Mouse (Mus musculus) liver, embryonic 12.5 days (tissue): ENCODE data around the gene Grhl1. TPM values are rescaled to one million over a fixed set of nuclear protein-coding genes. Genes with fewer than 3 reads are reported as not detected.
A peak's percentile ranks its signal among the peaks of the same experiment; 100 is the strongest.

ENCODE experiments used
- ATAC-seq: fragments of 200-750 bp; cut with Nextera tagmentation; 2 replicates; pipeline ENCODE4 v1.8.0; 2017; ENCODE audit warnings: moderate number of reproducible peaks, mild to moderate bottlenecking, moderate library complexity
- H3K27ac ChIP-seq: fragments of 300-500 bp; sonication (generic); 2 replicates; pipeline ENCODE4 v1.5.1; 2016; ENCODE audit warnings: mild to moderate bottlenecking
- H3K27me3 ChIP-seq: fragments of 300-500 bp; sonication (generic); replicated peaks from 2 replicates; pipeline ENCODE4 v1.6.1; 2016; ENCODE audit warnings: mild to moderate bottlenecking, moderate library complexity
- H3K36me3 ChIP-seq: fragments of 300-500 bp; sonication (generic); 2 replicates; pipeline ENCODE4 v1.6.1; 2016; ENCODE audit warnings: mild to moderate bottlenecking, moderate library complexity
- H3K4me1 ChIP-seq: fragments of 300-500 bp; sonication (generic); 2 replicates; pipeline ENCODE4 v1.6.1; 2016
- H3K4me2 ChIP-seq: fragments of 300-500 bp; sonication (generic); 2 replicates; pipeline ENCODE4 v1.6.1; 2016; ENCODE audit warnings: mild to moderate bottlenecking, moderate library complexity
- H3K4me3 ChIP-seq: fragments of 300-500 bp; sonication (generic); 2 replicates; pipeline ENCODE4 v1.5.1; 2016; ENCODE audit warnings: mild to moderate bottlenecking, moderate library complexity
- H3K9ac ChIP-seq: fragments of 300-500 bp; sonication (generic); 2 replicates; pipeline ENCODE4 v1.6.1; 2016; ENCODE audit warnings: mild to moderate bottlenecking, moderate library complexity
- H3K9me3 ChIP-seq: fragments of 300-500 bp; sonication (generic); replicated peaks from 2 replicates; pipeline ENCODE4 v1.6.1; 2016; ENCODE audit warnings: mild to moderate bottlenecking, moderate library complexity
- WGBS: fragments of 180-500 bp; shearing (Covaris S2); methylation state at CpG from one replicate; pipeline ENCODE4 v1.1.7; 2016; ENCODE audit not compliant: insufficient replicate concordance; 5-methylcytosine and 5-hydroxymethylcytosine counted together
- polyA plus RNA-seq: library from polyadenylated mRNA; unstranded; fragments of >200 nt; fragmentation: Nextera tagmentation; extraction: Ambion mirVana; gene quantifications from 2 replicates; pipeline ENCODE4 v1.2.1, GENCODE M21; 2016

The Grhl1 gene
- polyA plus RNA-seq, 1 experiment from 2014 or later, result 0.72 TPM

GRCm38 (mm10) chr12:24565311-24565710, 6.8 kb upstream of the Grhl1 start:
- H3K27ac ChIP-seq, result no peak overlapping the region
- H3K4me3 ChIP-seq, result no peak overlapping the region
- peaks cover 13% of the 10 kb centered on the region for H3K27me3 ChIP-seq
- H3K36me3 ChIP-seq, result no peaks in the 10 kb centered on the region
- H3K9me3 ChIP-seq, result no peaks in the 10 kb centered on the region
- ATAC-seq, result no peak
- 62% methylated on average over 6 of the region's 6 CpGs for WGBS
- no peak overlapping the region for H3K9ac ChIP-seq
- H3K4me1 ChIP-seq, result peaks cover 11% of the 10 kb centered on the region; the same call in 1 of the 2 replicates
- no peak overlapping the region for H3K4me2 ChIP-seq

- Histone ChIP-seq H3K4me2 (no peak overlapping the region), H3K27me3 (peaks cover 32% of the 10 kb centered on the region), H3K4me1 (peaks cover 22% of the 10 kb centered on the region; the same call in 1 of the 2 replicates), H3K4me3 (no peak overlapping the region), H3K9me3 (no peaks in the 10 kb centered on the region), H3K27ac (no peak overlapping the region), H3K9ac (no peak overlapping the region), H3K36me3 (no peaks in the 10 kb centered on the region)
- ATAC-seq, result no peak
- WGBS, result 64% methylated on average over 3 of the region's 3 CpGs
Observed at GRCm38 (mm10) chr12:24567606-24568005, 4.5 kb upstream of the Grhl1 start.

- Histone ChIP-seq H3K9ac (peak overlapping the region; percentile 81), H3K4me1 (peaks cover 22% of the 10 kb centered on the region; the same call in 1 of the 2 replicates), H3K27me3 (peaks cover 55% of the 10 kb centered on the region), H3K9me3 (no peaks in the 10 kb centered on the region), H3K27ac (no peak overlapping the region), H3K36me3 (no peaks in the 10 kb centered on the region), H3K4me3 (peak overlapping the region; percentile 68), H3K4me2 (peak overlapping the region; percentile 97)
- peak; percentile 44 for ATAC-seq
- 5% methylated on average over 45 of the region's 48 CpGs for WGBS
Observed at GRCm38 (mm10) chr12:24572421-24573274, 565 bp downstream of the Grhl1 start.

GRCm38 (mm10) chr12:24573275-24573580, 1.1 kb downstream of the Grhl1 start:
- WGBS, result 60% methylated on average over 3 of the region's 3 CpGs
- no peaks in the 10 kb centered on the region for H3K9me3 ChIP-seq
- H3K4me3 ChIP-seq, result peak overlapping the region; percentile 68; the same call in 1 of the 2 replicates
- peaks cover 22% of the 10 kb centered on the region; the same call in 1 of the 2 replicates for H3K4me1 ChIP-seq
- peak overlapping the region; percentile 97 for H3K4me2 ChIP-seq
- no peak overlapping the region for H3K9ac ChIP-seq
- no peak overlapping the region for H3K27ac ChIP-seq
- no peak for ATAC-seq
- peaks cover 55% of the 10 kb centered on the region for H3K27me3 ChIP-seq
- H3K36me3 ChIP-seq, result no peaks in the 10 kb centered on the region

- no peak overlapping the region for H3K9ac ChIP-seq
- H3K27ac ChIP-seq, result no peak overlapping the region
- peaks cover 51% of the 10 kb centered on the region for H3K27me3 ChIP-seq
- WGBS, result 28% methylated on average over 7 of the region's 7 CpGs
- H3K4me3 ChIP-seq, result no peak overlapping the region
- H3K36me3 ChIP-seq, result no peaks in the 10 kb centered on the region
- H3K4me2 ChIP-seq, result no peak overlapping the region
- H3K9me3 ChIP-seq, result no peaks in the 10 kb centered on the region
- ATAC-seq, result no peak
- H3K4me1 ChIP-seq, result peaks cover 22% of the 10 kb centered on the region; the same call in 1 of the 2 replicates
Observed at GRCm38 (mm10) chr12:24574870-24575269, 2.8 kb downstream of the Grhl1 start.

- Histone ChIP-seq H3K36me3 (no peaks in the 10 kb centered on the region), H3K4me3 (no peak overlapping the region), H3K9me3 (no peaks in the 10 kb centered on the region), H3K27me3 (peaks cover 3% of the 10 kb centered on the region; the same call in 1 of the 2 replicates), H3K9ac (peak overlapping the region; percentile 19; the same call in 1 of the 2 replicates), H3K4me2 (peak overlapping the region; percentile 48), H3K27ac (peak overlapping the region; percentile 57; the same call in 1 of the 2 replicates), H3K4me1 (peaks cover 31% of the 10 kb centered on the region)
- WGBS, result 44% methylated on average over 1 of the region's 1 CpGs
- no peak for ATAC-seq
Observed at GRCm38 (mm10) chr12:24580452-24580851, 8.4 kb downstream of the Grhl1 start.

GRCm38 (mm10) chr12:24580996-24581683, 9.1 kb downstream of the Grhl1 start:
- ATAC-seq, result peak; percentile 90
- no peaks in the 10 kb centered on the region for H3K36me3 ChIP-seq
- H3K27me3 ChIP-seq, result no peaks in the 10 kb centered on the region
- H3K9me3 ChIP-seq, result no peaks in the 10 kb centered on the region
- no peak overlapping the region for H3K4me3 ChIP-seq
- no peak overlapping the region for H3K9ac ChIP-seq
- WGBS, result 62% methylated on average over 14 of the region's 14 CpGs
- peaks cover 31% of the 10 kb centered on the region for H3K4me1 ChIP-seq
- peak overlapping the region; percentile 57; the same call in 1 of the 2 replicates for H3K27ac ChIP-seq
- H3K4me2 ChIP-seq, result peak overlapping the region; percentile 48

- H3K4me2 ChIP-seq, result no peak overlapping the region
- H3K36me3 ChIP-seq, result no peaks in the 10 kb centered on the region
- no peak overlapping the region for H3K9ac ChIP-seq
- no peak overlapping the region for H3K27ac ChIP-seq
- no peaks in the 10 kb centered on the region for H3K27me3 ChIP-seq
- H3K4me1 ChIP-seq, result peaks cover 31% of the 10 kb centered on the region
- H3K4me3 ChIP-seq, result no peak overlapping the region
- no peaks in the 10 kb centered on the region for H3K9me3 ChIP-seq
- 69% methylated on average over 3 of the region's 3 CpGs for WGBS
- ATAC-seq, result no peak
Observed at GRCm38 (mm10) chr12:24583653-24584052, 11.6 kb downstream of the Grhl1 start.

- H3K27me3 ChIP-seq, result no peaks in the 10 kb centered on the region
- peaks cover 31% of the 10 kb centered on the region for H3K4me1 ChIP-seq
- H3K4me2 ChIP-seq, result no peak overlapping the region
- H3K9me3 ChIP-seq, result no peaks in the 10 kb centered on the region
- H3K36me3 ChIP-seq, result no peaks in the 10 kb centered on the region
- no peak overlapping the region for H3K9ac ChIP-seq
- WGBS, result 77% methylated on average over 8 of the region's 8 CpGs
- no peak overlapping the region for H3K4me3 ChIP-seq
- no peak overlapping the region for H3K27ac ChIP-seq
- no peak for ATAC-seq
Observed at GRCm38 (mm10) chr12:24584835-24585234, 12.8 kb downstream of the Grhl1 start.

GRCm38 (mm10) chr12:24586193-24586592, 14.1 kb downstream of the Grhl1 start:
- WGBS, result 63% methylated on average over 7 of the region's 7 CpGs
- Histone ChIP-seq H3K4me3 (no peak overlapping the region), H3K4me1 (peaks cover 20% of the 10 kb centered on the region), H3K36me3 (no peaks in the 10 kb centered on the region), H3K27me3 (no peaks in the 10 kb centered on the region), H3K27ac (no peak overlapping the region), H3K9me3 (no peaks in the 10 kb centered on the region), H3K9ac (no peak overlapping the region), H3K4me2 (no peak overlapping the region)
- ATAC-seq, result no peak

- Histone ChIP-seq H3K9ac (no peak overlapping the region), H3K36me3 (no peaks in the 10 kb centered on the region), H3K4me2 (no peak overlapping the region), H3K27me3 (no peaks in the 10 kb centered on the region), H3K4me3 (no peak overlapping the region), H3K27ac (no peak overlapping the region), H3K4me1 (peaks cover 11% of the 10 kb centered on the region), H3K9me3 (no peaks in the 10 kb centered on the region)
- no peak for ATAC-seq
- whole genome bisulfite sequencing, result 82% methylated on average over 7 of the region's 7 CpGs
Observed at GRCm38 (mm10) chr12:24590371-24590770, 18.3 kb downstream of the Grhl1 start.

- Histone ChIP-seq H3K9ac (no peak overlapping the region), H3K9me3 (no peaks in the 10 kb centered on the region), H3K27ac (no peak overlapping the region), H3K4me2 (no peak overlapping the region), H3K27me3 (no peaks in the 10 kb centered on the region), H3K4me3 (no peak overlapping the region), H3K4me1 (peaks cover 11% of the 10 kb centered on the region), H3K36me3 (no peaks in the 10 kb centered on the region)
- no peak for ATAC-seq
- 74% methylated on average over 9 of the region's 9 CpGs for WGBS
Observed at GRCm38 (mm10) chr12:24592055-24592454, 20.0 kb downstream of the Grhl1 start.
